Mouse (Mus musculus) brown adipose tissue, adult 24 weeks (tissue): ENCODE results near the gene Aqp2. TPM values are rescaled to one million over a fixed set of nuclear protein-coding genes. Genes with fewer than 3 reads are reported as not detected.

Experiments used
- H3K27ac ChIP-seq: fragments of 200-500 bp; replicated peaks from 2 replicates; pipeline ENCODE4 v1.5.1; 2012; ENCODE audit warnings: low read depth, mild to moderate bottlenecking, low read length
- H3K4me1 ChIP-seq: fragments of 200-500 bp; 2 replicates; pipeline ENCODE4 v1.6.1; 2012; ENCODE audit warnings: low read length, mixed read lengths; ENCODE audit not compliant: control insufficient read depth, insufficient read depth, insufficient read length
- H3K4me3 ChIP-seq: fragments of 200-500 bp; 2 replicates; pipeline ENCODE4 v1.5.1; 2012; ENCODE audit warnings: low read depth, mild to moderate bottlenecking, low read length, moderate library complexity; ENCODE audit not compliant: insufficient read depth
- polyA plus RNA-seq: library from polyadenylated mRNA; stranded (reverse); fragments of >200 nt; gene quantifications from 2 replicates; pipeline ENCODE4 v1.2.4, GENCODE M21; 2012; ENCODE audit not compliant: missing spikeins, insufficient read depth, insufficient read length

Gene Aqp2
- polyA plus RNA-seq, 1 experiment = not detected

DNA sequence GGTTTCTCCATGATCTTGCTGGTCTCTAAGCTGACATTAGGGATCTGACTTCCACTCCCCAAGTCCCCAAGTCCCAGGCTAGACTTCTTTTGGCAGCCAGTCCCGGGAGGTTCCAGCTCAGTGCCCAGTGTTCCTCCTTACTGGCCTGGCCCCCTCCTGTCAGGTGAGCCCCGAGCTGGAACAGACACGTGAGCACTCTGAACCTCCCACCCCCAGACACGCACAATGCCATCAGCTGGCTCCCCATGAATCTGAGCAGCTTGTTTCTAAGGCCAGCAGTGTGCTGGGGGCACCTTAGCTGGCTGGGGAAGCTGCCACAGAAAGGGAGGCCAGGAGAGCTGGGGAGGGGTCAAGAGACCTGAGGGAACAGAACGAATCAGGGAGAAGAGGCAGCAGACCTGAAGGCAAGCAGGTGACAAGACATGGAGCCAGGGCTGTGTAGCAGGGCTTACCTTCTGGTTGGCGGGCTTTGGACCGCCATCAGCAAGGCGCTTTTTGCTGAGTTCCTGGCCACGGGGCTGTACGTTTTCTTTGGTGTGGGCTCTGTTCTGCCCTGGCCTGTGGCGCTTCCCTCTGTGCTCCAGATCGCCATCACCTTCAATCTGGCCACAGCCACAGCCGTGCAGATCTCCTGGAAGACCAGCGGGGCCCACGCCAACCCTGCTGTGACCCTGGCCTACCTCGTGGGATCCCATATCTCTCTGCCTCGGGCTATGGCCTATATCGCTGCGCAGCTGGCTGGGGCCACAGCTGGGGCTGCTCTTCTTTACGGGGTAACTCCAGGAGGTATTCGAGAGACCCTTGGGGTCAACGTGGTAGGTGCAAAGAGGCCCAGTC is 22.3 kb downstream of the Aqp2 start, which contains the start of gene Aqp6:
Aqp6 (plus strand) TSS at position 415 of the 837 bp plus-strand sequence.
- Histone ChIP-seq H3K4me3 (no peak within 1 kb of the TSS), H3K27ac (no peak within 1 kb of the TSS), H3K4me1 (no peaks in the 10 kb centered on the region)

DNA sequence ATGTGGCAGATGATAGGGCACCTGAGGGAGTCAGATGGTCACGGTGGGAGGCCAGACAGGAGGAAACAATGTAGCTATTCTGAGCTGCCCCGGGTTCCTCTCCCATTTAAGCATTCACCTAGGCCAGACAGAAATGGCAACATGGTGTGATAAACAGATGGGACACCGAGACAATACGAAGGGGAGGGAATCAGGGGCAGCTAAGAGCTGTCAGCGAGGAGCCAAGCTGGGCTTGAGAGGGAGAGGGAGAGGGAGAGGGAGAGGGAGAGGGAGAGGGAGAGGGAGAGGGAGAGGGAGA is 22.9 kb downstream of the Aqp2 start:
- Histone ChIP-seq H3K4me1 (no peaks in the 10 kb centered on the region), H3K4me3 (no peak overlapping the region), H3K27ac (no peak overlapping the region)

DNA sequence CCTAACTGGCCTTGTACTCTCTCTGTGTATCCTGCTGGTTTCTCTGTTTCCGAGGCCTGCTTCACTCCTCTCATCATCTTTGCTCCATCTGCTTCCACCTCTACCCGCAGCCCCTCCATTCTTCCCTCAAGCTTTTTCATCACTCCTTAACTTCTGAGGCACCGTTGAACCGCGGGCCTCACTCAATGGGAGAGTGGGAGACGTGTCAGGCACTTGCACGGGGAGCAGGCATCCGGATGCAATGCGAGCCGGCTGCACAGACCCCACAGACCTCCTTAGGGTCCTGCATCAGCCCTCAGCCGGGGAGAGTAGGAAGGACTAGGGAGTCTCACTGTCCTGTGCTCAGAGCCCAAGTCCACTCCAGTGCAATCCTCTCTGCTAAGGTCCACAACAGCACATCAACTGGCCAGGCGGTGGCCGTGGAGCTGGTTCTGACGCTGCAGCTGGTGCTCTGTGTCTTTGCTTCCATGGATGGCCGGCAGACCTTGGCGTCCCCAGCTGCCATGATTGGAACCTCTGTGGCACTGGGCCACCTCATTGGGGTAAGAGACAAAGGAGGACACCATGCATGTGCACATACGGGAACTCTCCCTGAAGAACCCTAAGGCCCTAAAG is 23.5 kb downstream of the Aqp2 start:
- no peak overlapping the region for H3K27ac ChIP-seq
- no peak overlapping the region for H3K4me3 ChIP-seq
- no peaks in the 10 kb centered on the region for H3K4me1 ChIP-seq

DNA sequence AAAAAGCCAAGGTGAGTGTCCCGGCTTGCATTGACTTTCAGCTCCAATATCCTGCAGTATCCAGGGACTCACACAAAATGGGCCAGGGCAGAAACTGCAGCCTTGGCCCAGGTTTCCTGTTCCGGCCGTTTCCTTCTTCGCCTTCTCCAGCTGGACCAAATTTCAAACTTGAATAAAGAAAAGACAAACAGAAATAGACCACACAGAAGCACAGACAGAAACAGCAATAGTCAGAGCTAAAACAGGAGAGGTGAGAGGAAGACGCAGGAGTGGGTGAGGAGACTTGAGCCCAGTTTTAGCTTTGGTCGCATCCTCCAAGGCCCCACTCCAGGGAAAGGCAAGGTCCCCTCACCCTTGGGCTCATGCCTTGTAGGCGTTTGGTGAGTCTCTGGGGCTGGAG is 24.4 kb downstream of the Aqp2 start:
- no peak overlapping the region for H3K4me3 ChIP-seq

DNA sequence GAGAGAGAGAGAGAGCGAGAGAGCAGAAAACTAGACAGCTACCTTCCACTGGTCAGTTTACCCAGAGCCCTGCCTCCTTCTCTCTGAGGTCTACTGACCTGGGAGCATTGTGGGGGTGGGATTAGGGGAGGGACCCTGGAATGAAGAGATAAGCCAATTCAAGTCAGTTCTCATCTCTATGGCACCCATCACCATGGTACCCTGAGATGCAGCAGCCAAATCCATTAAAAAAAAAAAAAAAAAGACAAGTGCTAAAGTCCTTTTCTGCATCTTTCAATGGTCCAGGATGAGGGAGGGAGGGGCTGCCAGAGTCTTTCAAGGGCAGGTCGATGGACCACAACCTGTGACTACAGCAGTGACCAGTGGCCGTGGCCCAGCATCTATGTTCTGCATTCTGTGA is 26.7 kb downstream of the Aqp2 start:
- H3K4me1 ChIP-seq = no peaks in the 10 kb centered on the region
- H3K4me3 ChIP-seq = no peak overlapping the region

More for the DNA sequence above, 24.4 kb downstream of the Aqp2 start:
- no peaks in the 10 kb centered on the region for H3K4me1 ChIP-seq
- no peak overlapping the region for H3K27ac ChIP-seq

DNA sequence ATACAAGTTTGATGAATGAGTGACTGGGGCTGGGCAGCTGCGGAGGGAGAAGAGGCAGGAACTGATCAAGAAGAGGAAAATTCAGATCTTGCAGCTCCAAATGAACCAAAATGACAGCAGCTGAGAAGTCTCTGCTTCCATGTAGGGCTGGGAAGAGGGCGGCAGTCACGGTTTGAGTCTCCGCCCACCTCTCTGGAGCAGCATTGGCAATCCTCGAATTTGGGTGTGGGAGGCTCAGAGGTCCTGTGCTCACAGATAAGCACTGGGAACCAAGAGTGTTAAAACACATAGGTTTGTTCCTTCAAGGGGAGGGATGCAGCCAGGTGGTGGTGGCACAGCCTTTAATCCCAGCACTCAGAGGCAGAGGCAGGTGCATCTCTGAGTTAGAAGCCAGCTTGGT is 27.7 kb downstream of the Aqp2 start:
- Histone ChIP-seq H3K4me3 (no peak overlapping the region), H3K27ac (no peak overlapping the region), H3K4me1 (no peaks in the 10 kb centered on the region)

More for the DNA sequence above, 26.7 kb downstream of the Aqp2 start:
- H3K27ac ChIP-seq = no peak overlapping the region

DNA sequence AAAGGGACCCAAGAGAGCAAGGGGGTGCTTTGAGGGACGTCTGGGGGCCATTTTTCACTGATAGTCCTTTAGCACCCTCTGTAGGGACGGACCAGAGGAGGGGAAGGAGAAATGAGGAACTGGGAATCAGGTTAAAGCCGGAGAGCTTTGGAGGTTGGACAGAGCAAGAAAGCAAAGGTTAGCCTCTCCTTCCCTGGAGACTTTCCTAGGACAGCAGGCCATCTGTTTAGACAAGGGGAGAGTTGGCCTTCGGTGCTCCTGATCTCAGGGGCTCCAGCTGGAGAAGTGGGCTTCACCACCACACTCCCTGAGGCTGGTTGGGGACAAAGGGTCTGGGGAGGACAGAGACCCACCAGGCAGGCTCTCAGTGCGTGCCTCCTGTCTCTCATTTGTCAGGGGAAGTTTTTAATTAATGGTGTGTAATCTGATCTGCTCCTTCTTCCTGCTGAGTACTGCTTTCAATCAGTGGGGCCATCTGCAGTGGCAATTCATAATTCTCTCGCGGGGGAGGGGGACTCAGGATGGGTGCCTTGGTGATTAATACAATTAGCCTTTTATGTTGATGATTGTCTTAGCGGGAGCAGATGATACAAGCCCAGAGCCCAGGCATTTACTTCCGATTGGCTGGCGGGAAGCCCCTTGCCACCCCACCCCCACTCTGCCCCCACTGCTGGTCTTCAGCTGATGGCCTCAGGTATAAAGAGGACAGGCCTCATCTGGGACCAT is 28.7 kb downstream of the Aqp2 start:
- Histone ChIP-seq H3K4me1 (no peaks in the 10 kb centered on the region), H3K27ac (no peak overlapping the region), H3K4me3 (no peak overlapping the region)

DNA sequence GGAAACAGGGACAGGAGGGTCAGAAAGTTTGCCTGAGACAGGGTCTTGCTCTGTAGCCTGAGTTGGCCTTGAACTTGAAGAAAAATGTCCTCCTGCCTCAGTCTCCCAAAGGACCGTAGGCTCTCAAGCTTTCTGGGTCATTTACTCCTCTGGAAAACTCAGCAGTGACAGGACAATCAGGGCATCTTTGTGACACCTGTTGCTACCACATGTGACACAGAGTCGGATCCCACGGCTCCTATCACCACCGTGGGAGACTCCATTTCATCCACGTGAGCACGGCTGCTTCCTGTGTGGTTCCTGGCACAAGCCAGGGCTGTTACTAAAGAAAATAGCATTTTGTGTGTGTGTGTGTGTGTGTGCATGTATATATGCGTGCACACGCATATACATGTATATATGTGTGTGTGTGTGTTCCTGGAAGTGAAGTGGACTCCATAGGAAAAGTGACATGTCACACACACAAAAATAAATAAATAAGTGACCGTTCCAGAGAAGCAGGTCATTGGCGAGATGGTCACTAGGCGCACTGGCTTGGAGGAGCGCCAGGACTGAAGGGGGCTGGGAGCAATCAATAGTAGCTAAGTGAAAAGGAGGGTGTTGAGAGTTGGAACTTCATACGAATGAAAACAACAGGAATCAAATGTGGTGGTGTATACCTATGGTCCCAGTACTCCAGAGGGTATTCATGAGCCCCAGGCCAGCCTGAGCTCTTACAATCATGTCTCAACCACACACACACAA is 29.7 kb downstream of the Aqp2 start:
- no peak overlapping the region for H3K4me3 ChIP-seq

DNA sequence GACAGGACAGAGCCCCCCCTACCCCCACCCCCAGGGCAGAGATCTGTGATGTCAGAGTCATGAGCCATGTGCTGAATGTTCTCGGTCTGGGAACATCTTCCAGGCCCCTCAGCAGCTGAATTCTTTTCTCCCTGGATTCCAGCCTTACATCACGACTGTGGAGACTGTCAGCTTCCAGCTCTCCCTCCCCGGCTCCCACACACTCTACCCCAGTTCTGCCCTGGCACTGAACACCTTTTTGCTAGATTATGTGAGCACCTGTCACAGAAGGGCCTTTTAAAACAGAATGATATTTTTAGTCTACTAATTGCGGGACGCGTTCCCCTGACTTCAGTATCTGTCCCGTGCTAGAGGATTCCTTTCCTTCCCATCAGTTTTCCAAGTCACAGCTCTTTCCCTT is 32.7 kb downstream of the Aqp2 start:
- no peaks in the 10 kb centered on the region for H3K4me1 ChIP-seq
- no peak overlapping the region for H3K4me3 ChIP-seq
- H3K27ac ChIP-seq = no peak overlapping the region

More for the DNA sequence above, 29.7 kb downstream of the Aqp2 start:
- Histone ChIP-seq H3K27ac (no peak overlapping the region), H3K4me1 (no peaks in the 10 kb centered on the region)

DNA sequence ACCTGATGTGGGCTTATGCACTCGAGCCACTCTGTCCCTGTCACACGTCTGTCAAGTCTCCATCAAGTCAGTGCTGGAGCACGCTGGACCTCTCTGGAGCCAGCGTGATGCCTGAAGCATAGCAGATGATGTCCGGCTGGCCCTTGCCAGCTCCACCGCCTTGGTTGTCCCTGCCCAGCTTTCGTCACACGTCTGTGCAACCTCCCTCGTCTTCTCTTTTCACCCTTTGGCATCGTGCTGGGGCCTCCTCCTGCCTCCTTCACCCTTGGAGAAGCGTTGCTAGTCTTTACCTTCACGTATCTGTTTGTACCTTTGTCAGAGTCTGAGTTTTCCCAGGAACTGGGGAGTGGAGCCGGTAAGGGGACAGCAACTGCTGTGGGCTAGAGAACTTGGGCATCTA is 35.4 kb downstream of the Aqp2 start:
- no peak overlapping the region for H3K4me3 ChIP-seq
- no peak overlapping the region for H3K27ac ChIP-seq
- H3K4me1 ChIP-seq = no peaks in the 10 kb centered on the region

DNA sequence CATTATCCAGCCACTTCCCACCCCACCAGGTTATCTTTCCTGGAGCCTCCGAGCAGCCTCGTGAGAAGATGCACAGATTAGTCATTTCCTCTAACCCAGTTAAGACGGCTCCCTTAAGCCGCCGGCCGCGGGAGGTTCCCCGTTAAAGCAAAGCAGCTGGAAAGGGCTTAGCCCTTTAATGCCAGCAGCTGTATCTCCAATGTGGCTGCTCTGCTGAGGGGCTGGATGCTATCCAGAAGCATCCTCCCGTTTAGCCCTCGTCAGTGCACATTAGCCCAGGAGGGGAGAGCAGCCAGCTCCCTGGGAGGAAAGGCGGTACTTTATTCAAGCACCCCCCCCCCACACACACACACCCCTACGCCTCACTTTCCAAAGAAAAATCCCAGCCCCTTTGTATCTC is 35.9 kb downstream of the Aqp2 start:
- Histone ChIP-seq H3K4me1 (no peaks in the 10 kb centered on the region), H3K27ac (no peak overlapping the region), H3K4me3 (no peak overlapping the region)

DNA sequence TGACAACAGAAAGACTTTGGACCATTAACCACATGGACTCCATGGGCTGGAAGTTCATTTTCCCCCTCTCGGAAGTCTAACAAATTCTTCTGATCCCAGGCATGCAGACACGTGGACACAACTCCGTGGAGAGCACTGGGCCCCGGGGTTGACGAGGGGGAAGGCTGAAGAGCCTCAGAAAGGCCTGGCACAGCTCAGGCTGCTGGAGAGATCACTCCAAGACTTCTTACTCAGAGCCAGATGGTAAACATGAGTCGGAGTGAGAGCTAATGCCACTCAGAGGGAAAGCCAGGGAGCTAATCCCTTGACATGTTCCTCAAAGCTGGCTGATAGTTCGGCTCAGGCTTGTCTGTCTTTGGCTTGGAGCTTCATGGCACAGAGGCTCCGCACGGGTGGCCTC is 36.4 kb downstream of the Aqp2 start:
- no peak overlapping the region for H3K27ac ChIP-seq
- no peaks in the 10 kb centered on the region for H3K4me1 ChIP-seq
- H3K4me3 ChIP-seq = no peak overlapping the region

DNA sequence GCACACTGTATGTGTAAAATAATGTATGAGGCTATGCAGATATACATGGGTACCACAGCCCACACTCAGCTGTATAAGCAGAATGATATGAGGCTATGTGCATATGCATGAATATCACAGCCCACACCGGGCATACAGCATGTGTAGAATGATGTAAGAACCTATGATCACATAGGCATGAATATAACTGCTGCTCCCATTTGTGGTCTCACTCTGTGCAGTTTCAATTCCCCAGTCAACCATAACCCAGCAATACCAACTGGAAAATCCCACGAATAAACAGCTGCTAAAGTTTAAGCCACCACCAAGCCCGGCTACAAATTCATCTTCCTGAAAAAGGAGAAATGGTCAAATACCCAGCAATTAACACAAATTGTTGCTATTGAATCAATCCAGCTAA is 39.7 kb downstream of the Aqp2 start:
- H3K27ac ChIP-seq = no peak overlapping the region
- no peaks in the 10 kb centered on the region for H3K4me1 ChIP-seq
- H3K4me3 ChIP-seq = no peak overlapping the region

DNA sequence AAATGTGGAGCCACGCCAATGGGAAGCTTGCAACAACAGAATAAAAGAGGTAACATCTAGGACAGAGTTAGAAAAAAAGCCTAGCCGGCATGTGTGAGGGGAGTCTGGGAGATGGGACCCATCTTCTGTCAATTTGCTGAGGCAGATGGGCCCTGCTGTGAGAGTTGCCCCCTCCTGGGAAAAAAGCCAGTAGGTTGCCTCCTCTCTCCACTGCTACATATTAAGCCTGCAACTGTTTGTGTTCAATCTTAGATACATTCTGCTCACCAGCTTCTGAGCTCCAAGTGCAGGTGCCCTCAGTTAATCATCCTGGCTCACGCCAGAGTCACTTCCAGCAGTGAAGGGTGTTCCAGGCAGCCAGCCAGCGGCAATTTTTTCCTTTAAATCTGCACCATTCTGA is 41.0 kb downstream of the Aqp2 start:
- no peak overlapping the region for H3K4me3 ChIP-seq
- H3K27ac ChIP-seq = no peak overlapping the region
- no peaks in the 10 kb centered on the region for H3K4me1 ChIP-seq

DNA sequence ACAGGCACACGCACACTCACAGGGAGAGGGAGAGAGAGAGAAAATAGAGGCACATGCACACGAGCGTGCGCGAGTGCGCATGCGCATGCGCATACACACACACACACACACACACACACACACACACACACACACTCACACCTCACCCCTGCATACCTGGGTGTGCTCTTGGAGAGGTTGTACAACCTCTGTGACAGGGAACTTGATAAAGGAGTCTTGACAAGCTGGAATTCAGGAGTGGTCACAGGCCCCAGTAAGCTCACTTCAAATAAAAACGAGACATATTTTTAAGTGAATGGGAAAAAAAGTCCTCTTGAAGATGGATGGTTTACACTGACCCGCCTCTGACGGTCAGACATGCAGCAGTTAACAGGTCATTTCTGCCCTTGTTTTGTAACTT is 43.2 kb downstream of the Aqp2 start:
- Histone ChIP-seq H3K4me3 (no peak overlapping the region), H3K4me1 (no peaks in the 10 kb centered on the region), H3K27ac (no peak overlapping the region)
